Mouse (Mus musculus): Measurements from ENCODE around the gene Gm21981. TPM values are rescaled to one million over a fixed set of nuclear protein-coding genes. Genes with fewer than 3 reads are reported as not detected.

Gene Gm21981
- polyA plus RNA-seq, 1 experiment from 2014 or later = 2.4 TPM

- Histone ChIP-seq H3K27ac (replicated peaks; ENCODE audit: low read depth, low read length) (no peak overlapping the region), H3K4me1 (ENCODE audit: control insufficient read depth, insufficient read depth, low read length) (no peaks in the 10 kb centered on the region)
- ATAC-seq (replicated peaks; ENCODE audit: insufficient number of reproducible peaks, low FRiP score, low TSS enrichment, low read depth) = no peak
Measured at GRCm38 (mm10) chr17:47651953-47652352, 42.3 kb downstream of the Gm21981 start.

GRCm38 (mm10) chr17:47648966-47649365, 45.3 kb downstream of the Gm21981 start:
- Histone ChIP-seq H3K36me3 (replicated peaks; ENCODE audit: control insufficient read depth, insufficient read depth, low read depth, low read length) (no peaks in the 10 kb centered on the region), H3K27ac (replicated peaks; ENCODE audit: low read depth, low read length) (no peak overlapping the region), H3K4me1 (ENCODE audit: control insufficient read depth, insufficient read depth, low read length) (no peaks in the 10 kb centered on the region), H3K27me3 (ENCODE audit: control insufficient read depth, insufficient read depth, low read length) (no peaks in the 10 kb centered on the region), H3K4me3 (ENCODE audit: low read depth, low read length) (no peak overlapping the region), H3K9ac (replicated peaks; ENCODE audit: low read length) (no peak overlapping the region), H3K9me3 (replicated peaks; ENCODE audit: control insufficient read depth, low read length) (no peaks in the 10 kb centered on the region), H3K4me2 (ENCODE audit: low read depth, low read length) (no peak overlapping the region)
- WGBS = 70% methylated on average over 4 of the region's 4 CpGs
- ATAC-seq (replicated peaks; ENCODE audit: insufficient number of reproducible peaks, low FRiP score, low TSS enrichment, low read depth) (no peak; the same call in 1 of the 2 replicates), DNase-seq (ENCODE audit: low spot score) (no peak)

More at GRCm38 (mm10) chr17:47651953-47652352, 42.3 kb downstream of the Gm21981 start:
- no peak for DNase-seq (ENCODE audit: low spot score)
- Histone ChIP-seq H3K4me3 (ENCODE audit: low read depth, low read length) (no peak overlapping the region), H3K27me3 (ENCODE audit: control insufficient read depth, insufficient read depth, low read length) (no peaks in the 10 kb centered on the region), H3K4me2 (ENCODE audit: low read depth, low read length) (no peak overlapping the region), H3K9ac (replicated peaks; ENCODE audit: low read length) (no peak overlapping the region), H3K9me3 (replicated peaks; ENCODE audit: control insufficient read depth, low read length) (no peaks in the 10 kb centered on the region), H3K36me3 (replicated peaks; ENCODE audit: control insufficient read depth, insufficient read depth, low read depth, low read length) (no peaks in the 10 kb centered on the region)
- WGBS = 67% methylated on average over 2 of the region's 2 CpGs

GRCm38 (mm10) chr17:47646683-47647082, 47.6 kb downstream of the Gm21981 start:
- no peak for ATAC-seq (replicated peaks; ENCODE audit: insufficient number of reproducible peaks, low FRiP score, low TSS enrichment, low read depth)
- no peaks in the 10 kb centered on the region for H3K9me3 ChIP-seq (replicated peaks; ENCODE audit: control insufficient read depth, low read length)
- no peak overlapping the region for H3K9ac ChIP-seq (replicated peaks; ENCODE audit: low read length)
- H3K36me3 ChIP-seq (replicated peaks; ENCODE audit: control insufficient read depth, insufficient read depth, low read depth, low read length) = no peaks in the 10 kb centered on the region
- no peaks in the 10 kb centered on the region for H3K4me1 ChIP-seq (ENCODE audit: control insufficient read depth, insufficient read depth, low read length)
- H3K4me2 ChIP-seq (ENCODE audit: low read depth, low read length) = no peak overlapping the region
- H3K4me3 ChIP-seq (ENCODE audit: low read depth, low read length) = no peak overlapping the region
- H3K27ac ChIP-seq (replicated peaks; ENCODE audit: low read depth, low read length) = no peak overlapping the region
- 64% methylated on average over 1 of the region's 1 CpGs for WGBS
- DNase-seq (ENCODE audit: low spot score) = peak; percentile 62
- no peaks in the 10 kb centered on the region for H3K27me3 ChIP-seq (ENCODE audit: control insufficient read depth, insufficient read depth, low read length)

- Histone ChIP-seq H3K4me1 (ENCODE audit: control insufficient read depth, insufficient read depth, low read length) (no peaks in the 10 kb centered on the region), H3K9me3 (replicated peaks; ENCODE audit: control insufficient read depth, low read length) (no peaks in the 10 kb centered on the region), H3K27me3 (ENCODE audit: control insufficient read depth, insufficient read depth, low read length) (no peaks in the 10 kb centered on the region), H3K9ac (replicated peaks; ENCODE audit: low read length) (no peak overlapping the region), H3K27ac (replicated peaks; ENCODE audit: low read depth, low read length) (no peak overlapping the region), H3K36me3 (replicated peaks; ENCODE audit: control insufficient read depth, insufficient read depth, low read depth, low read length) (no peaks in the 10 kb centered on the region), H3K4me3 (ENCODE audit: low read depth, low read length) (no peak overlapping the region), H3K4me2 (ENCODE audit: low read depth, low read length) (no peak overlapping the region)
- ATAC-seq (replicated peaks; ENCODE audit: insufficient number of reproducible peaks, low FRiP score, low TSS enrichment, low read depth) (no peak), DNase-seq (ENCODE audit: low spot score) (no peak)
- WGBS = 81% methylated on average over 2 of the region's 2 CpGs
Measured at GRCm38 (mm10) chr17:47642992-47643391, 51.3 kb downstream of the Gm21981 start.

Other genes starting within 250 kb of the Gm21981 start
- gene Taf8, start 192.2 kb downstream of the Gm21981 start, polyA plus RNA-seq (2014; fragmentation: Nextera tagmentation; extraction: Ambion mirVana) = 27.6 and 29.4 TPM in 2 replicates
- gene Ccnd3, start 189.4 kb downstream of the Gm21981 start, polyA plus RNA-seq (2014; fragmentation: Nextera tagmentation; extraction: Ambion mirVana) = 291 and 294 TPM in 2 replicates
- gene Bysl, start 83.0 kb downstream of the Gm21981 start, polyA plus RNA-seq (2014; fragmentation: Nextera tagmentation; extraction: Ambion mirVana) = 30.4 and 31.4 TPM in 2 replicates
- 47.1 and 48.0 TPM in 2 replicates for gene Med20, start 82.9 kb downstream of the Gm21981 start, polyA plus RNA-seq (2014; fragmentation: Nextera tagmentation; extraction: Ambion mirVana)
- gene Gm20517, start 82.9 kb downstream of the Gm21981 start, polyA plus RNA-seq (2014; fragmentation: Nextera tagmentation; extraction: Ambion mirVana) = 0.98 and 1.9 TPM in 2 replicates
- 4.3 and 5.2 TPM in 2 replicates for gene Usp49, start 63.8 kb downstream of the Gm21981 start, polyA plus RNA-seq (2014; fragmentation: Nextera tagmentation; extraction: Ambion mirVana)
- gene Tomm6, start 6.1 kb downstream of the Gm21981 start, polyA plus RNA-seq (2014; fragmentation: Nextera tagmentation; extraction: Ambion mirVana) = 394 and 398 TPM in 2 replicates
- gene Frs3, start 5.4 kb downstream of the Gm21981 start, polyA plus RNA-seq (2014; fragmentation: Nextera tagmentation; extraction: Ambion mirVana) = 3.5 and 3.6 TPM in 2 replicates
- 0.27 and 0.89 TPM in 2 replicates for gene Prickle4, start 281 bp upstream of the Gm21981 start, polyA plus RNA-seq (2014; fragmentation: Nextera tagmentation; extraction: Ambion mirVana)
- gene Pgc, start 32.4 kb upstream of the Gm21981 start, polyA plus RNA-seq (2014; fragmentation: Nextera tagmentation; extraction: Ambion mirVana) = 0.15 TPM in 1 of 2 replicates, not detected in the other
- 2.1 and 2.8 TPM in 2 replicates for gene Tfeb, start 42.6 kb upstream of the Gm21981 start, polyA plus RNA-seq (2014; fragmentation: Nextera tagmentation; extraction: Ambion mirVana)
- 75.2 and 95.7 TPM in 2 replicates for gene Mdfi, start 140.2 kb upstream of the Gm21981 start, polyA plus RNA-seq (2014; fragmentation: Nextera tagmentation; extraction: Ambion mirVana)
- 29.0 and 32.4 TPM in 2 replicates for gene Foxp4, start 230.2 kb upstream of the Gm21981 start, polyA plus RNA-seq (2014; fragmentation: Nextera tagmentation; extraction: Ambion mirVana)

Measured in embryonic facial prominence, embryonic 11.5 days (tissue).